Mouse (Mus musculus): ENCODE data around the gene Parp11.
"Not testable (repeated sequence)": the region's sequence is repeated elsewhere in the genome, so short reads cannot be mapped to it uniquely, and the experiment has no call there.

Gene Parp11

DNA sequence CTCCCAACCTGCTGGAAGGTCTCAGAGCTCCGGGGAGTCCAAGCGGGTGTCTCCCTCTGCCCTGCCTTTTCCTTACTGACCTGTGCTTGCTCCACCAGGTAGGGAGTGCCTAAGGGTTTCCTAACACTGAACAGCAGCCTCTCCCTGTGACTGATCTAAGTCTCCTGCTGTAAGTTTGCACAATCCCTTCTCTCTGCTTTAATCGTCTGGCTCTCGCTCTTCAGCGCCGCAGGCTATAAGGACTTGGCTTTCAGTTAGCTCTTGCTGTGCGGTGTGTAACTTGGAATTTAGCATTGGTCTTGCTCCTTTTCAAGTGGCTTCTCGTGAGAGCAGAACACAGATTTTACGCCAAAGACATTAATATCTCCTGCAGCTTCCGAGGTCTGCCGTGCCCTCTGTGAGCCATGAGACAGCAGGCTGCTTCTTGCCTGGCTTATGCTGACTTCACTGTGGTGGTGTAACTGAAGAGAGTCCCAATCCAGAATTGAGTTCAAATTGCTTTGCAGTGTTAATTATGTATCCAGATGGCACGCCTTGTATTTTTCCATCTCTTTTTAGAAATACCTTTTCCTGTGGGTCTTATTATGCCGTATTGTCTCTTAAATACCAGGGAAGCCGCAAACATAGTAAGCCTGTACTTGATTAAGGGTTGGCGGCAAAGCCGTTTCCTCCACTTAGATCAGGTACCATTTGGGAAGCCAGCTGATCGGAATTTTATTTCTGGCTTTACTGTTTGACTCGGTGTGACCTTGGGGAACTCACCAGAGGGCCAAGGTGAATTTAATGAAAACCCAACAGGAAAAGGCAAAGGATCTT lies 50.4 kb downstream of the Parp11 start:
- no peak for DNase-seq

DNA sequence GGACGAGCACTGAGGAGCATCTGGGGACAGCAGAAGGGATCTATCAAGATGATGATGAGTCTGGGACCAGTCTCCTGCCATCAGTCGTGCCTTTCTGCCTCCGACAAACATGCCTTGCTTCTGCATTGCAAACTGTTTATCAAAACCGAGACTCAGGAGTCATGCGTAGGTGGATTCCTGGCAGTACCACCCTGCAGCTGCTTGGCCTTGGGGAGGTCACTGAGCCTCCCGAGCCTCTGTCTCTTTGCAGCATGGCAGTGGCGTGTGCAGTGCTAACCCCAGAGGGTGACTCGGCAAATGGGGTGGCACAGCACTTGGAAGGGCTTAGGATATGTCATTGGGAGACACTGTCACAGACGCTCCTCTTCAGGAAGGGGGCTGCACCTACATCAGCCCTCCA lies 53.5 kb downstream of the Parp11 start:
- DNase-seq, result no peak

DNA sequence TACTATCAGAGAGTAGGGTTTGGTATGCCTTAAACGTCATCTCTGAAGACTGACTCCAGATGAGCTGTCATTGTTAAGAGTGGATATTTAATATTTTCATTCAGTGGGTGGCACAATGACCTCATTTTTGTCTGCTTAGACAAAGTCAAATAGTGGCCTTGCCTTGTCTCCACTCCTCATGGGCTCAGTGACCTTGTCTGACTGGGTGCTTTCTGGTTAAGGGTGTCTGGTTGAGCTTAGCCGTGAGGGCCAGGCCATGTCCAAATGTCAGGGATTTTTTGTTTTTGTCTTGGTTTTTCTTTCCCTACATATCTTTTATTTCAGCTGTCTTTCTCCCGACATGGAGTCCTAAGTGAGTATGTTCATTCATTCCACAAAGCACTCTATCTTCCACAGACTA lies 54.2 kb downstream of the Parp11 start:
- DNase-seq, result no peak

DNA sequence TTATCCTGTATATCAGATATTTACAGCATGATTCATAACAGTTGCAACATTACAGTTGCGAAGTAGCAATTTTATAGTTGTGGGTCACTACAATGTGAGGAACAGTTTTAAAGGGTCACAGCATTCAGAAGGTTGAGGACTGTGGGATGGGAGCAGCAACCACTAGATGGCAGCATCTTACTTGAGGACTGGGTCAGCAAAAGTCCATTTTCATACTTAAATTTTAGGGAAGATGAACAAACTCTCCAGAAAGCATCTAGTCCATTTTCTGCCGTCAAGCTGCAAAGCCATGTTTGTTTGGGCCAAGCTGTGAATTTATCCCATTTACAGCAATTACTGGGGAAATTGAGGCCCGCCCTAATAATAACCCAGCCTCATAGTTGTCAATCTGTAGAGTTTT lies 55.9 kb downstream of the Parp11 start:
- no peak for DNase-seq

DNA sequence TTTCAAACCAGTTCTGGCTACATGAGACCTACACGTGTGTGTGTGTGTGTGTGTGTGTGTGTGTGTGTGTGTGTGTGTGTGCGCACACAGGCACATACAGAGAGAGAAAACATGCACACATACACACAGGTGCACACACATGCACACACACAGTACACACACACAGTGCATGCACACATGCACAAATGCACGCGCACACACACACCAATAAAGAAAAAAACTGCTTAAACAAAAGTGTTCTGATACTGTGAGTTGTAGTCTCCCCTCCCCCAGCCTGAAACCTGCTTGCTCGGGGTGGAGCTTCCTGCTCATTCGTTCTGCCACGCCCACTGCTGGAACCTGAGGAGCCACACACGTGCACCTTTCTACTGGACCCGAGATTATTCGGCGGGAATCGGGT lies 67.1 kb downstream of the Parp11 start:
- DNase-seq, result not testable (repeated sequence)

DNA sequence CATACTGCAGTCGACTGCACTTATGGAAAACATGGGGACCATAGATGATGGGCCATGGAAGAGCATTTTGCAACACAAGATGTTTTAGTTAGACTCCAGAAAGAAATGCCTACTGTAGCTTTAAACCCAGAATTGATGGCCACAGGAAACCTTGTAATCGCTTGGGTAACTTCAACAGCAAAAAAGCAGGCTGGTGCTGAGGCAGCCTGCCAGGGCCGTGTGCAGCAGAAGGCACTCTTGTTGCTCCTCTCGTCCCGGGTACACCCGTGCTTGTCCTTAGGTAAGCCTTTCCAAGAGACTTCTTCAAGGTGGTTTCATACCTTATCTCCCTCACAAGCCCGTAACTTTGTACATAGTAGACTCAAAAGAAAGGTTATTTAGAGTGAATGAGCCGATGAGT lies 74.5 kb downstream of the Parp11 start:
- no peak for DNase-seq

DNA sequence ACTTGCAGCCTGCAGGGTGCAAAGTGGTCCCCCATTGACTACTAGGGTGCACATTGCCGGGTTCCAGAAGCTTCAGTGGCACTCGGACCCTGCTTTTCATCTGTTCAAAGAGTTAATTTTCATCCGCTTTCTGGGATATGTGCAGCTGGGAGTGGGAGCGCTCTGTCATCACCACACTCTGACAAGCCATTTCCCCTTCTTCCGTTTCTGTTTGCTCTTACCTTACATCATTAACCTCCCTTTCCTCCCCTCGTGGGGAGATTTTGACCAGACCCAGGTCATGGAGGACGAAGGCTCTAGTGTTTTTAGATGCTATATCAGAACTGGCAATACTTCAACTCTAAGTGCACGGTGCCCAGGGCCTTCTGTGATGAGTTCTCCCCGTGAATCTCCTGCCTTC lies 75.7 kb downstream of the Parp11 start:
- DNase-seq, result no peak

DNA sequence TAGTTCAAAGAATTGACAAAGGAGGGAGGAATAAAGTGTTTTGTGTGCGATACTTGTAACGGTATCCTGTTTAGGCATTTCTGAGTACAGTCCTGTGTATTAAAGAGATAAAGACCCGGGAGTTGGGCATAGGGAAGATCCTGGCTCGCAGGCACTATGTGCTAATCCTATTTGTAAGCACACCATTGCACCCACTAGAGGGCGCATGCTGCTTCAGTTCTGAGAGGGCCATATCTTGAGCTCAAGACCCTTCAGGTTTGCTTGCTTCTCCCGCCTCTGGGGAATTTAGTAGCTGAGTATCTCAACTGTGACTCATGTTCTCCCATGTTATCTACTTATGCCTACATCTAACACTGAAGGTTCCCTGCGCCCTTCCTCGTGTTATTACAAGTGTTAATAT lies 77.8 kb downstream of the Parp11 start:
- peak; percentile 21 to 22 for DNase-seq

DNA sequence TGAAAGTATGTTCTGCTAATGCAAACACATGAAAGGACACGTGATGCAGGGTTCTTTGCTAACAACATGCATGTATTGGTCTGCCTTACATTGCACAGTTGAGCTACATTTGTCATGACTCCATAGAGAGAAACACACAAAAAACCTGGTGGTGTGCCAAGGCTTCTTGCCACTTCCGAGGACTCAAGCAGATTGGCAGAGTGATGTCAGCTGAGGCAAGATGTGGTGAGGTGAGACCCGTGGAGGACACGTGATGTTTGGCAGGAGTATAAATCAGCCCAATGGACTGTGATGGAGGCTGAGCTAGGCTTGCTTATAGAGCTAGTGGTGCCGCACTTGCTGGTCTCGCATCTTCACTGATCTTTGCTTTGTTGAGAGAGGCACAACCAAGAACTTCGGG lies 82.0 kb downstream of the Parp11 start:
- DNase-seq, result no peak

DNA sequence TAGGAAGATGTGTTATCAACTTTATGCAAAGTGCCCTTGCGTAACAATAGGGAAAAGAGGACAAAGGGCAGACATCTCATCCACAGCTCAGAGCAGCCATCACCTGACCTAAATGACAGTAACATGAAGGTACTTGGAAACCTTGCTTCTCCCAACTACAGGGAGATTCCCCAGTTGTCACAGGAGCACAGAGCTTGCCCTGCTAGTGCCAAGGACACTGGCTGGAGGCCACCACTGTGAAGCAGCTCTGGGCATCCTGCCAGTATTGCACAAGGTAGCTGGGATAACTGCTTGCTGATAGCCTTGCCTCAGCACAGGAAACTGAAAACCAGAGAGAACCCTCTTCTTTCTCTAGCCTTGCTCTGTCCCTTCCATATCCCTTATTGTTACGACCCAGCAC lies 82.8 kb downstream of the Parp11 start:
- no peak for DNase-seq

DNA sequence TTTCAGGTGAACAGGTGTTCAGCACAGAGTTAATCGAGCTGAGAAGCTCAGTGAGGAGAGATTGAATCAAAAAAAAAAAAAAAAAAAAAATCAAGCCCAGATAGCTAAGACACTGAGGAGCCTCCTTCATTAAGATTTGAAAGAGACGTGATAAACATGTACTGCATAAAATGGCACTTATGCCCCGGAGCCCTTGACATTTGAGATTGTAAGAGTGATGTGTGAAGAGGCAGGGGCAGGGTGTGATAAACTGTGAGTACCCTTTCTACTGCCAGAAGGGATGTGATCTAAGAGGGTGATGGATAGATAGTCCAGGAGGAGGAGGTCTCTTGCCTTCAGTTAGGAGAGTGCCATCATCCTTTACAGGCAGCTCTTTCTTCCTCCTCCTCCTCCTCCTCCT lies 83.6 kb downstream of the Parp11 start:
- no peak for DNase-seq

DNA sequence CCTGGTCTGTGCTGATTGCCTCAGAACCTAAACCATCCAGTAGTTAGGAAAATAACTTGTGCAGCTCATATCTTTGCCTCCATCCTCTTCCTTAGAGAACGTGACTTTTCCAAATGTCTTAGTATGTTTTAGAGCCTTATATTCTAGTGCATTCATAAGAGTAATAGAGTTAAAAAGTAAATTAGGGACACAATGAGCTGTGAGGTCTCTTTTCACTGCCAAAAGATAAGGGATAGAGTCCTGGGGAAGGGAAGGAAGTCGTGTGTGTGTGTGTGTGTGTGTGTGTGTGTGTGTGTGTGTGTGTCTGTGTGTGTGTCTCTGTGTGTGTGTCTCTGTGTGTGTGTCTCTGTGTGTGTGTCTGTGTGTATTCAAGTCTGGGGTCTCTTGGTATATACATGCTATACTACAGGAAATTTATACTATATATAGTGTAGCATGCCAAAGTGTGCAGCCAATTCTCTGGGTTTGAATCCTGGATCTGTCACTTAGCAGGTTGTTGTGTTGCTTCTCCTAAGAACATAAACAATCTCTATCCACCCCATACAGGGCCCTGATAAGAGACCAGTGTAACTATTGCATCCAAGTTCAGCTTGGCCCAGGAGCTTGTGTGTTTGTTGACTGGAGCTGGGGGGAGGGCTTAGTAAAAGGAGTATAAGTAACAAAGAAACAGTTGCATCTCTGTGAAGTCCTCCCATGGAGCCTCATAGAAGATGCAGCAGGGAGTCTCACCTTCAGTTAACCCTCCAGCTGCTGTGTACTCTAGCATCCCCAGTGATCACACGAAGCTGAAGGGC lies 85.0 kb downstream of the Parp11 start:
- DNase-seq, result no peak

DNA sequence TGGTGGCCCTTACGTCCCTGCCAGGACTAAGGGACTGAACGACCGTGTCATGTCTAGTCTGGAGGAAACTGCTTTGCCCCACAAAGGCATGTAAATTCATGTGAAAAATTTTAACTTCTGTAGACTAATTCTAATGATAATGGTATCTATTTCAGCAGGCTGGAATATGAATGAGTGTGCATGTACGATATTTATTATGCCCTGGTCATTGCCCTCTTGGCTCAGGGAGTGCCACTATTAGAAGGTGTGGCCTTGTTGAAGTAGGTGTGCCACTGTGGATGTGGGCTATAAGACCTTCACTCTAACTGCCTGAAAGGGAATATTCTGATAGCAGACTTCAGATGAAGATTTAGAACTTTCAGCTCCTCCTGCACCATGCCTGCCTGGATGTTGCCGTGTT lies 85.7 kb downstream of the Parp11 start:
- no peak for DNase-seq

DNA sequence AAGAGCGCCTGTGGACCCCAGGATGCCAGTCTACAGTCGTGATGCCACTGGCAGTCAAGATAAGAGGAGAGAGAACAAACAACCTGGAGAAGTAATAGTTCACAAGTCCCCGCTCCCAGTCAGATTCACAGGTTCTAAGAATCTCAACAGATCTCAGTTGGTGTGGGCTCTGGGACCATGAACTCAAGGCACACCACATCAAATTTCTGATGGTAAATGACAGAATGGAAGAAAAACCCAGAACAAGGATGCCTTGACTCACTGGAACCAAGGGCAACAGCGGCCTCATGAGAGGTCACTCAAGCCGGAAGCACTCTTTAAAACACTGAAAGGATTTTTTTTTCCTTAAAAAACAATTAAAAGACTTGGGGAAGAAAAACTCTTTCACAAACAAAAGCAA lies 87.1 kb downstream of the Parp11 start:
- DNase-seq, result no peak

DNA sequence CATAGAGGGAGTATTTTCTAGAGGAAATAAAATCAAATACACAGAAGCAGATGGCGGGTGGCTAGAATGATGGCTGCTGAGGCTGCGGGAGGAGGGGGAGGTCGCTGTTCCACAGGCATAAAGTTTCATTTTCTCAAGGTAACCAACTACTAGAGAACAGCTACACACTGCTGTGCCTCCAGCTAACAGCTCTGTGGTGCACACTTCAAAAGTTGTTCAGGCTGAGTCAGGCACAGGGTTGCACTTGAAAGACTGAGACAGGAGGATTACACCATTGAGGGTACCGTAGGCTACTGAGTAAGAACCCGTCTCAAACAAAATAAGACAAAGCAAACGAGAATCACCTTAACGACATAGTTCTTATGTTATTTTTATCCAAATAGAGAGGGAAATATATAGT lies 90.4 kb downstream of the Parp11 start:
- DNase-seq, result no peak

DNA sequence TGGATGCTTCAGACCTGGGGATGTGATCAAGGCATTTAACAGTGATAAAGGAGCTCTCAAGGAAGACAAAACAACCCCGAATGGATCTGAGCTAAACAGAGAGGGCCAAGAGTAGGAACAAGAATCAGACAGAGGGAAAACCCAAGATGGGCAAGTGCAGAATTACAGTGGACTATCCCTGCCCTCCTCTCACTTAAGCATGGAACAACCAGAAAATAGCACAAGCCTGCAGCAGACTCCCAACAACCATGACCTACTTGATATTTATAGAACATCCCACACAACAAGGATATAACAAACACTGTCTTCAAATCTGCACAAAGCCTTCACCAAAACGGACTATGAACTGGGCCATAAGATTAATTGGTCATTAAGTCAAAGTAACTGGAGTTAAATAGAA lies 91.5 kb downstream of the Parp11 start:
- no peak for DNase-seq

DNA sequence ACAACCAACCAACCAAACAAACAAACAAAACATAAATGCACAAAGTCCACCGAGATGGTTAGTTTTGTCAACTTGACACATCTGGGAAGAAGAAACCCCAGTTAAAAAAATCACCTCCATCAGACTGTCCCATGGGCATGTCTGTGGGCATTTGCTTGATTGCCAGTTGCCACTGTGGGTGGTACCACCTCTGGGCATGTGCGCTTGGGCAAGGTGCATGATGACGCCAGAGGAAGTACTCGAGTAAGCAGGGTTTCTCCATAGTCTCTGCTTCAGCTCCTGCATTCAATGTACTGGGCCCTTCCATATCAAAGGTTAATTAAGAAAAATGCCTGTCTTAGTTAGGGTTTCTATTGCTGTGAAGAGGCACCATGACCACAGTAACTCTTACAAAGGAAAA lies 92.6 kb downstream of the Parp11 start:
- DNase-seq, result no peak

DNA sequence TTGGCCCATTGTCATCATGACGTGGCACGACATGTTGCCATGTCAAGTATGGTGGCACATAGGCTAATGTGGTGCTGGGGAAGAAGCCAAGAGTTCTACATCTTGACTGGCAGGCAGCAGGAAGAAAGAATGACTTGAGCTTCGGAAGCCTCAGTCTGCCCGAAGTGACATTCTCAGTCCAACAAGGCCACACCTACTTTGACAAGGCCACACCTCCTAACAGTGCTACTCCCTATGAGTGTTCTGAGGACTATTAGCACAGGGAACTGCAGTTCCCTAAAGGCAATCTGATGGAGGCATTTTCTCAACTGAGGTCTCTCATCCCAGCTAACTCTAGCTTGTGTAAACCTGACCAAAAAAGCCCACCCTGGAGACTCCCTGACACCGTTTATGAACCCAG lies 93.0 kb downstream of the Parp11 start:
- no peak for DNase-seq

DNA sequence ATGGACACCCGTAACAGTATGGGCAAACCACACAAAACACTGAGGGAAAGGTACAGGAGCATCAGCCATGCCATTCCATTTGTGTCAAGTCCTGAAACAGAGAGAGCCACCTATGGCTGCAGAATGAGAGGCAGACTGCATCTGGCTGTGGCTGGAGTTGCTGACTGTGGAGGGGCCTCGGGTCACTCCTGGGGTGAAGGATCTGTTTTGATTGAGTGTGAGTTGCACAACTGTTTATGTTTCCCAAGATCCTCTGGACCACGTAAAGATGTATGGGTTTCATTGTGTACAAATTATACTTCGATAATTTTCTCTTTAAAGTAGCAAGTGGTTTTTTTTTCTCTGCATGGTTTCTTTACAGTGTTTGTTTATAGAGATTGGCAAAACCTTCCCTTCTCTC lies 93.9 kb downstream of the Parp11 start:
- DNase-seq, result no peak

DNA sequence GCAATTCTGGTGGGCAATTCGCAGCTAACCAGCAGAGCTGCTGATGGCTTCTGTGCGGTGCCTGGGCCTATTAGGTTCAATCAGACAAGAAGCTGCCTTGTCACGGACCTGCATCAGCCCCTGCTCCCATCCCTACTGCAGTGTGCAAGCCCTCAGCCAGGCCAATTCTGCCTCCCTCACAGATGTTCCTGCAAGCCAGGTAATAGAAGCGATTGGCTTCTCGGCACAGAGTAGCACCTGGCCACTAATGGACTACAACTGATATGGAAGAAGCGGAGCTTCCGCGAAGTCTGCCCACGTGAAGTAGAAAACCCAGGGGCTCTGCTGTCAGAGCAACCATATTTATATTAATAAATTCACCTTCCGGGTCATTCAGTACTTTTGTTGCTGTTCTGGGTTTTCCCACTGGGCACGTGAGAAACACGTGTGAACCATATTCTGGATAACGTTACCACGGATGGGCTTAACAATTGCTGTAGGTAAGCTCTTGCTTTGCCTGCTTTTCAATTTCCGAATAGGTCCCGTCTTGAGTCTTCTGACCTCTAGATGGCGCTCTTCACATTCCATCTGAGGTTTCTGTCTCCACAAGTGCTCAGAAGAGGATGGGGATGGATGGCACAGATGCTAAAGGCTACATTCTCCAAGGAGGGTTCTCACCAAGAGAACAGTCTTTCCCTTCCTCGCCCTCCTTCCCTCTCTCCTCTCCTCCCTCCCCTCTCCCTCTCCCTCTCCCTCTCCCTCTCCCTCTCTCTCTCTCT lies 95.2 kb downstream of the Parp11 start:
- DNase-seq, result peak in 1 of 2 experiments; percentile 28
